Mouse (Mus musculus): ENCODE measurements around the gene Akap13.

- TF ChIP-seq CTCF (IDR thresholded peaks at IDR 0.05; ENCODE audit: borderline replicate concordance, insufficient read depth, low read depth, low read length) (no peak), POLR2A (IDR thresholded peaks at IDR 0.05; ENCODE audit: borderline replicate concordance, insufficient read depth, low read length) (no peak)
These were observed 298.0 kb downstream of the Akap13 start for GRCm38 (mm10) chr7:75753192-75753783.

All from cerebellum, adult 2 months (tissue).